Mouse (Mus musculus) small intestine, adult 10 weeks (tissue): Measurements from ENCODE around the gene Slc4a1ap. TPM values are rescaled to one million over a fixed set of nuclear protein-coding genes. Genes with fewer than 3 reads are reported as not detected.

ENCODE experiments used
- polyA plus RNA-seq: library from polyadenylated mRNA; stranded (reverse); fragments of 350-450 nt; fragmentation: Illumina TruSeq; extraction: RNeasy Lipid Tissue Mini Kit (QIAGEN cat#74804); gene quantifications from one replicate; pipeline ENCODE4 v1.2.3, GENCODE M21; 2014; ENCODE audit warnings: low replicate concordance

The Slc4a1ap gene
- 42.0 TPM for polyA plus RNA-seq

GRCm38 (mm10) chr5:31526354-31527116 is at the start of gene Slc4a1ap:
Slc4a1ap (plus strand) TSS chr5:31526995.

GRCm38 (mm10) chr5:31485440-31485839 is 41.4 kb upstream of the Slc4a1ap start, which contains the start of gene 4930548H24Rik:
4930548H24Rik (plus strand) TSS chr5:31485740.

GRCm38 (mm10) chr5:31494513-31495297 is 32.1 kb upstream of the Slc4a1ap start, which contains the start of gene Gpn1:
Gpn1 (plus strand) TSS chr5:31494741.

GRCm38 (mm10) chr5:31527707-31528106 is 912 bp downstream of the Slc4a1ap start, which contains the start of gene Supt7l:
Supt7l (minus strand) TSS chr5:31527807.

GRCm38 (mm10) chr5:31596481-31597429 is 70.0 kb downstream of the Slc4a1ap start, which contains the start of gene Mrpl33:
Mrpl33 (plus strand) TSS chr5:31596935.

Other genes starting within 250 kb of the Slc4a1ap start
- 3.9 TPM for gene Ift172, start 235.9 kb upstream of the Slc4a1ap start, polyA plus RNA-seq
- gene Fndc4, start 230.9 kb upstream of the Slc4a1ap start, polyA plus RNA-seq = 0.93 TPM
- 0.11 TPM for gene Gckr, start 229.6 kb upstream of the Slc4a1ap start, polyA plus RNA-seq
- gene Zfp512, start 74.6 kb upstream of the Slc4a1ap start, polyA plus RNA-seq = 14.9 TPM
- not detected for gene 4930548H24Rik, start 41.3 kb upstream of the Slc4a1ap start, polyA plus RNA-seq
- 10.0 TPM for gene Gpn1, start 32.3 kb upstream of the Slc4a1ap start, polyA plus RNA-seq
- 8.6 TPM for gene Supt7l, start 812 bp downstream of the Slc4a1ap start, polyA plus RNA-seq
- gene Mrpl33, start 69.9 kb downstream of the Slc4a1ap start, polyA plus RNA-seq = 39.9 TPM
- gene Rbks, start 170.6 kb downstream of the Slc4a1ap start, polyA plus RNA-seq = 16.0 TPM
- 59.5 TPM for gene Babam2, start 170.7 kb downstream of the Slc4a1ap start, polyA plus RNA-seq